Mouse (Mus musculus) testis, adult 2 months (tissue): Measurements from ENCODE around the gene Lmntd1. TPM values are rescaled to one million over a fixed set of nuclear protein-coding genes. Genes with fewer than 3 reads are reported as not detected.

Experiments used
- H3K27ac ChIP-seq: fragments of 200-500 bp; 2 replicates; pipeline ENCODE4 v1.5.1; 2012; ENCODE audit warnings: low read depth, low read length; ENCODE audit not compliant: control insufficient read depth, insufficient read depth
- H3K27me3 ChIP-seq: fragments of 200-500 bp; 2 replicates; pipeline ENCODE4 v1.6.1; 2012; ENCODE audit warnings: mild to moderate bottlenecking, low read length, moderate library complexity; ENCODE audit not compliant: control insufficient read depth, insufficient read depth
- H3K36me3 ChIP-seq: fragments of 200-500 bp; 2 replicates; pipeline ENCODE4 v1.6.1; 2012; ENCODE audit warnings: mild to moderate bottlenecking, low read length; ENCODE audit not compliant: control insufficient read depth, insufficient read depth
- H3K4me1 ChIP-seq: fragments of 200-500 bp; 2 replicates; pipeline ENCODE4 v1.6.1; 2012; ENCODE audit warnings: low read length; ENCODE audit not compliant: control insufficient read depth, insufficient read depth
- H3K4me3 ChIP-seq: fragments of 200-500 bp; 2 replicates; pipeline ENCODE4 v1.5.1; 2012; ENCODE audit warnings: low read depth, mild to moderate bottlenecking, low read length, moderate library complexity, mixed read lengths; ENCODE audit not compliant: control insufficient read depth
- CTCF ChIP-seq: fragments of 200-500 bp; IDR thresholded peaks from 2 replicates; pipeline ENCODE4 v1.5.1; 2012; ENCODE audit warnings: low read depth, mild to moderate bottlenecking, inconsistent platforms, low read length, moderate library complexity; ENCODE audit not compliant: control insufficient read depth, insufficient read depth, insufficient replicate concordance
- POLR2A ChIP-seq: fragments of 200-500 bp; IDR thresholded peaks from 2 replicates; pipeline ENCODE4 v1.6.1; 2012; ENCODE audit warnings: low read depth, mild to moderate bottlenecking, inconsistent platforms, low read length, moderate library complexity; ENCODE audit not compliant: control insufficient read depth
- polyA plus RNA-seq: library from polyadenylated mRNA; depleted of rRNA; stranded (reverse); fragments of >200 nt; gene quantifications from 2 replicates; pipeline ENCODE4 v1.2.3, GENCODE M21; 2012

The Lmntd1 gene
- polyA plus RNA-seq, 1 experiment, result 37.9 TPM

DNA sequence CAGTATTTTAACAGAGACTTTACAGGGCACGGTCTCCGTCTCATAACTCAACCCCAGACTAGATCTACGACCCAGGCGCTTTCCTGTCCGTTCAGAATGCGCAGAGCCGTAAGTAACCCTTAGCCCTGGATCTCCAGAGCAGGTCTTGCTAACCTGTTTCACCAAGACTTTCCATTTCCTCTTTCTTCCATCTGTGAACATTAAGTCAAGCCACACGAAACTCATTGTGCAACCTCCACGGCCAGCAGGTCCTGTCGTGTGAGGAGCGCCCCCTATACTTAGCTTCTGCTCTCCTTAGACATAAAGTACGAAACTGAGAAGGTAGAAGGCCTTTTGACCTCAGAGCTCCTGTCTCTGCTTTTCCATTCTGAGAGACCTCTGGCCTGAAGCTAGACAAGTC, 105.3 kb downstream of the Lmntd1 start:
- Histone ChIP-seq H3K36me3 (no peaks in the 10 kb centered on the region), H3K4me3 (no peak overlapping the region), H3K27me3 (no peaks in the 10 kb centered on the region), H3K4me1 (no peaks in the 10 kb centered on the region), H3K27ac (no peak overlapping the region)
- TF ChIP-seq CTCF (no peak), POLR2A (no peak)

GRCm38 (mm10) chr6:145501751-145502150, 112.4 kb downstream of the Lmntd1 start:
- no peaks in the 10 kb centered on the region for H3K36me3 ChIP-seq
- TF ChIP-seq POLR2A, result no peak
- TF ChIP-seq CTCF, result no peak
- H3K4me3 ChIP-seq, result no peak overlapping the region
- no peaks in the 10 kb centered on the region for H3K27me3 ChIP-seq
- H3K4me1 ChIP-seq, result no peaks in the 10 kb centered on the region
- H3K27ac ChIP-seq, result no peak overlapping the region

- no peaks in the 10 kb centered on the region for H3K4me1 ChIP-seq
- no peaks in the 10 kb centered on the region for H3K27me3 ChIP-seq
- H3K36me3 ChIP-seq, result no peaks in the 10 kb centered on the region
- no peak overlapping the region for H3K4me3 ChIP-seq
- no peak overlapping the region for H3K27ac ChIP-seq
- TF ChIP-seq CTCF (no peak), POLR2A (no peak)
Measured at GRCm38 (mm10) chr6:145499574-145500546, 114.3 kb downstream of the Lmntd1 start.

DNA sequence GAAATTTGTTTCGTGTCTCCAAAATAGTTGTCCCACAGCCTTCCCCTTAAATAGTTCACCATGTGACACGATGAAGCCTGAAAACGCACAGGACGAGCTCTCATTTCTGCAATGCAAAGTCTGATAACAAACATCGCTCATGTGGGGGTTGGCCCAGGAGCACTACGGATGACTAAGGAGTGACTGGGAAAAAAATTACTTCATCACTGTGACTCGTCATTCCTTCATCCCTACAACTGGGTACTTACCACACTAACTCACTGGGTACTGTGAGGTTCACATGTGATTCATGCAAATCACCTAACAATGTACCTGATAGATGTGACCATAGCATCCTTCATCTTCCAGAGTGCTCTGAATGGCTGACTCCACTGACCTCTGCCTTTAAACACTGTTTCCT, 118.4 kb downstream of the Lmntd1 start:
- Histone ChIP-seq H3K36me3 (no peaks in the 10 kb centered on the region), H3K27ac (no peak overlapping the region), H3K4me3 (no peak overlapping the region), H3K4me1 (no peaks in the 10 kb centered on the region), H3K27me3 (no peaks in the 10 kb centered on the region)
- TF ChIP-seq POLR2A, result no peak
- TF ChIP-seq CTCF, result no peak

- Histone ChIP-seq H3K36me3 (no peaks in the 10 kb centered on the region), H3K27ac (no peak overlapping the region), H3K4me1 (peaks cover 4% of the 10 kb centered on the region; the same call in 1 of the 2 replicates), H3K27me3 (no peaks in the 10 kb centered on the region), H3K4me3 (no peak overlapping the region)
- no peak for TF ChIP-seq CTCF
- TF ChIP-seq POLR2A, result no peak
Measured at GRCm38 (mm10) chr6:145488251-145488650, 125.9 kb downstream of the Lmntd1 start.

DNA sequence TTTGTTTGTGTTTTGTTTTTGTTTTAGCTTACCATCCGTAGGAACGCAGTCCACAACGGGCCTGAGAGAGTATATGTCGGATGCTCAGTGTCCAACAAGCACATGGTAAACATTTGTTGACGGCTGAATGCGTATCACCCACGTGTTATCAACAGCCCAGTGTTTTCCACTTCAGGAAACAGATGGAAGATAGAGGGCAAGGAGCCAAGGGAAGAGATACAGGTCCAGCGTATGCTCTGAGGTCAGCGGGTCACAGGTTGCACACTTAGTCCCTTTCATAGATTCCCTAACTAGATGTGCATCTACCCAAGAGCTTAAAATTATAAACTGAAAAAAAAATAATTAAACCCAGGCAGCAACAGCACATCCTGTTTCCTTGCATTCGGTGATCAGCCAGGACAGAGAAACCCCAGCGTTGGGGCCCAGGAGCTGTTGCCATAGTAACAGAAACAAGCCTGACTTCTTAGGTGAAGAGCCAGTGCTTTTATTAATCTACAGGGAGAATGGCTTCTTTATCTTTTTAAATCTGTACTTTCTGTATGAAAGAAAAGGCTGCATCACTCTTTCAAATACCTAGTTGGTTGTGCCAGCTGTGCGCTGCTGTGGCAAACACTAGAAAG, 128.0 kb downstream of the Lmntd1 start:
- no peak overlapping the region for H3K27ac ChIP-seq
- H3K27me3 ChIP-seq, result no peaks in the 10 kb centered on the region
- no peak for TF ChIP-seq POLR2A
- no peak for TF ChIP-seq CTCF
- H3K36me3 ChIP-seq, result no peaks in the 10 kb centered on the region
- peaks cover 4% of the 10 kb centered on the region for H3K4me1 ChIP-seq
- H3K4me3 ChIP-seq, result no peak overlapping the region

DNA sequence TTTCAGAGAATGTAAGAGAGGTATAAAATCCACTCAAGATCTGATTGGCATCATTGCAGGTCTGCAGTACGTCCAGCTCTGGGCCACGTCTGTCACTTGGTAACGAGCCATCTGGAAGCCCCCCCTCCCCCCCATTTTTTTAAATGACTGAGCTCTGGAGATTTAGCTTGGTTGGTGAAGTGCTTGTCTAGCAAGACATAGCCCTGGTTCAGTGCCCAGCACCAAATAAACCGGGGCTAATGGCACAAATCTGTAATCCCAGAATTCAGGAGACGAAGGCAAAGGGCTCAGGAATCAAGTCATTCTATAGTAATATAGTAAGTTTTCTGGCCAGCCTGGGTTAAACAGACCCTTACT, 130.8 kb downstream of the Lmntd1 start:
- Histone ChIP-seq H3K36me3 (no peaks in the 10 kb centered on the region), H3K27ac (no peak overlapping the region), H3K27me3 (no peaks in the 10 kb centered on the region), H3K4me1 (peaks cover 8% of the 10 kb centered on the region), H3K4me3 (no peak overlapping the region)
- TF ChIP-seq POLR2A (no peak), CTCF (no peak)
